Mouse (Mus musculus): ENCODE measurements around the gene Cox7a2l. TPM values are rescaled to one million over a fixed set of nuclear protein-coding genes. Genes with fewer than 3 reads are reported as not detected.

The Cox7a2l gene
- polyA plus RNA-seq, 1 experiment from 2014 or later: 196 TPM

DNA sequence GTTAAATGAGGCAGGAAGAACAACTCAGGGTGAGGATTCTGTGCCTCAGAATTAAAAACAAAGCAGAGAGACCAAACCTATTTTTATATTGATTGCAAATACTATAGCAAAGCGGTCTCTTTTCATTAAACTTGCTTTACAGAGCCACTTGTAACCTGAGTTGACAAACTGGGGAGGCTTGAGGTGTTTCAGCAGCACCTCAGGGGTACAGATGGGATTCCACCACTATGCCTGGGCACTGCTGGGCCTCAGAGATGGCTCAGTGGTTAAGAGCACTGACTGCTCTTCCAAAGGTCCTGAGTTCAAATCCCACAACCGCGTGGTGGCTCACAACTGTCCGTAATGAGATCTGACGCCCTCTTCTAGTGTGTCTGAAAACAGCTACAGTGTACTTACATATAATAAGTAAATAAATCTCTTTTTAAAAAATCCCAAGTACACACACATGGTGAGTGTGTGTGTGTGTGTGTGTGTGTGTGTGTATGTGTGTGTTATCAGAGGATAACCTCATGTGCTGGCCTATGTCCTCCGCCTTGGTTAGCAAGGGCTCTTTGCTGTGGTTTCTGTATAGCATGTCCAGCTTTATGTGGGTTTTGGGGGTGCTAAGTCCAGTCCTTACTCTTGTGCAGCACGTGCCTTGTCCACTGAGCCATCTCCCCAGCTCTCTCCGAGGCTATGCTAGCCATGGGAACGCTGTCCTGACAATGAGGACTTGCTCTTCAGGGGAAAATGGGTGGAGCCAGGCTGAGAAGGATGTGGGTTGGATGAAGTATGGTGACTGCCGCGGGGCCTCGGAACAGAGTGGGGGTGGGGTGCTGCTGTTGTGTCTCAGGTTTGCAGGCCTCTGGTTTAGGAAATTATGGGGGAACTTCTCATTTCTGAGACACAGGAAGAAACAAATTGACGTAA is 9.7 kb upstream of the Cox7a2l start:
- Histone ChIP-seq H3K36me3 (ENCODE audit: insufficient read depth, low read length) (no peaks in the 10 kb centered on the region), H3K27me3 (ENCODE audit: insufficient read depth, low read length) (no peaks in the 10 kb centered on the region), H3K27ac (ENCODE audit: low read length) (peak overlapping the region; percentile 91), H3K4me3 (ENCODE audit: low read length) (no peak overlapping the region), H3K9ac (replicated peaks; ENCODE audit: low read length) (no peak overlapping the region; the same call in 1 of the 2 replicates), H3K4me2 (replicated peaks; ENCODE audit: low read depth, low read length) (peak overlapping the region; percentile 34), H3K9me3 (ENCODE audit: low read length) (no peaks in the 10 kb centered on the region), H3K4me1 (ENCODE audit: insufficient read depth, low read length) (peaks cover 44% of the 10 kb centered on the region)
- WGBS: 28% methylated on average over 13 of the region's 13 CpGs
- ATAC-seq (ENCODE audit: low FRiP score, low TSS enrichment): peak; percentile 64

DNA sequence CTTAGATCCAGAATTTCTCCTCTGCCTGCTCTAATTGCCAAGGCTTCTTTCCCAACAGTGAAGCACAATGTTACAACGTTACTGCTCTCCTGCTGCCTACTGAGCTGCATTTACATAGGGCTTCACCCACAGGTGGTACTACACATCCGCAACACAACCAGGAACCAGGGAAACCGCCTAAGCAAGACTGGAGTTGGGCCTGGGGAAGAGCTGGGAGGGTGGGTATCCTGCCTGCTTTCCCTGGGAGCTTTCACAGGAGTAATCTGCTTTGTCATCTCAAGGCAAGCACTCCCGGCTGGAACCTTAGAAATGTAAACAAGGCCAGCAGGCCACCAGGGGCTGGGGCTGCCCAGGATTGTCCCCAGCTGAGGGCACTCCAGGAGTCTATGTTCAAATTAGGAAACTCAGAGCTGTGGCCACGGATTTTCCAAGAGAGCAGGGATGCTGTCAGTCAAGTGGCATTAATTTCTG is 9.0 kb upstream of the Cox7a2l start:
- H3K36me3 ChIP-seq (ENCODE audit: insufficient read depth, low read length): no peaks in the 10 kb centered on the region
- 13% methylated on average over 5 of the region's 5 CpGs for WGBS
- H3K4me1 ChIP-seq (ENCODE audit: insufficient read depth, low read length): peaks cover 44% of the 10 kb centered on the region
- no peak overlapping the region for H3K4me3 ChIP-seq (ENCODE audit: low read length)
- ATAC-seq (ENCODE audit: low FRiP score, low TSS enrichment): peak; percentile 39; the same call in 1 of the 2 replicates
- no peaks in the 10 kb centered on the region for H3K9me3 ChIP-seq (ENCODE audit: low read length)
- H3K9ac ChIP-seq (replicated peaks; ENCODE audit: low read length): 0 out of 2 replicates have a peak overlapping the region, but pooled peaks have one; percentile 8
- H3K4me2 ChIP-seq (replicated peaks; ENCODE audit: low read depth, low read length): no peak overlapping the region
- no peaks in the 10 kb centered on the region for H3K27me3 ChIP-seq (ENCODE audit: insufficient read depth, low read length)
- peak overlapping the region; percentile 91 for H3K27ac ChIP-seq (ENCODE audit: low read length)

DNA sequence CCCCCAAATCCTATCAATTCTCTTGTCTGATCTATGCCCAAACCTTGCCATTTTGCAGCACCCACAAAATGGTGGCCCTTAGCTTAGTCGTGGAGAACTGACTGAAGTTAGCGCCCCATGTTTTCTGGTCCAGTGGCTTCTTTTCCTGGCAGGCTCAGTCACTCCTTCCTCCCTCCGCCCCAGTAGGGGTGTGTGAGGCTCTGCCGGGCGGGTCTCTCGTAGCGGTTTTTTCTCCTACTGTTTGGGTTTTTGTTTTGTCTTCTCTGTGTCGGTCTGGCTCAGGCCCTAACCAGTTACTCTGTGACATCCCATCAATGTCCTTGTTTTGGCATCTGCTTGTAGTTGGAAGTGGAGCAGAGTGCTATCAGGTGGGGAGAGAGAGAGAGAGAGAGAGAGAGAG is 8.5 kb upstream of the Cox7a2l start:
- no peaks in the 10 kb centered on the region for H3K9me3 ChIP-seq (ENCODE audit: low read length)
- no peak overlapping the region for H3K4me3 ChIP-seq (ENCODE audit: low read length)
- no peaks in the 10 kb centered on the region for H3K36me3 ChIP-seq (ENCODE audit: insufficient read depth, low read length)
- peak overlapping the region; percentile 91 for H3K27ac ChIP-seq (ENCODE audit: low read length)
- H3K4me1 ChIP-seq (ENCODE audit: insufficient read depth, low read length): peaks cover 44% of the 10 kb centered on the region
- no peaks in the 10 kb centered on the region for H3K27me3 ChIP-seq (ENCODE audit: insufficient read depth, low read length)
- H3K4me2 ChIP-seq (replicated peaks; ENCODE audit: low read depth, low read length): peak overlapping the region; percentile 38
- peak overlapping the region; percentile 9 for H3K9ac ChIP-seq (replicated peaks; ENCODE audit: low read length)
- whole genome bisulfite sequencing: 3% methylated on average over 8 of the region's 8 CpGs
- ATAC-seq (ENCODE audit: low FRiP score, low TSS enrichment): 0 out of 2 replicates have a peak, but pooled peaks have one; percentile 12

DNA sequence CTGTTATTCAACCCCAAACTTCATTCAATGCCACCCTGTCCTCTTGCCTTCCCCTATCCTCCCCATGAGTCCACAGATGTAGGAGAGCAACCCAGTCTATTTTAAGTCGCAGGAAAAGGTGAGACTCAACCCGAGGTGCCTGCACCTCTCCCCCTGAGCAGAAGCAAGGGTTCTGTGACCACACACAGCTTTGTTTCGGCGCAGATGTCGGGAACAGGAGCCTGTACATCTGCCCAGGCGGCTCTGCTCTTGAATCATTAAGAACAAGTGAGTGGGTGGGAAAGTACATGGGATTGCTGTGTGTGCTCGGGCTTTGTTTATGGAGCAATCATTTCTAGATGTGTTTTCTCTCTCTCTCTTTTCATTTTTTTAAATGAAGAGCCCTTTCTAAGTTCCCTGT is 7.6 kb upstream of the Cox7a2l start:
- H3K27ac ChIP-seq (ENCODE audit: low read length): no peak overlapping the region; the same call in 1 of the 2 replicates
- H3K4me3 ChIP-seq (ENCODE audit: low read length): no peak overlapping the region
- H3K9ac ChIP-seq (replicated peaks; ENCODE audit: low read length): no peak overlapping the region
- no peaks in the 10 kb centered on the region for H3K27me3 ChIP-seq (ENCODE audit: insufficient read depth, low read length)
- H3K4me2 ChIP-seq (replicated peaks; ENCODE audit: low read depth, low read length): no peak overlapping the region
- no peaks in the 10 kb centered on the region for H3K9me3 ChIP-seq (ENCODE audit: low read length)
- 45% methylated on average over 7 of the region's 7 CpGs for WGBS
- ATAC-seq (ENCODE audit: low FRiP score, low TSS enrichment): no peak
- H3K36me3 ChIP-seq (ENCODE audit: insufficient read depth, low read length): no peaks in the 10 kb centered on the region
- H3K4me1 ChIP-seq (ENCODE audit: insufficient read depth, low read length): peaks cover 44% of the 10 kb centered on the region

DNA sequence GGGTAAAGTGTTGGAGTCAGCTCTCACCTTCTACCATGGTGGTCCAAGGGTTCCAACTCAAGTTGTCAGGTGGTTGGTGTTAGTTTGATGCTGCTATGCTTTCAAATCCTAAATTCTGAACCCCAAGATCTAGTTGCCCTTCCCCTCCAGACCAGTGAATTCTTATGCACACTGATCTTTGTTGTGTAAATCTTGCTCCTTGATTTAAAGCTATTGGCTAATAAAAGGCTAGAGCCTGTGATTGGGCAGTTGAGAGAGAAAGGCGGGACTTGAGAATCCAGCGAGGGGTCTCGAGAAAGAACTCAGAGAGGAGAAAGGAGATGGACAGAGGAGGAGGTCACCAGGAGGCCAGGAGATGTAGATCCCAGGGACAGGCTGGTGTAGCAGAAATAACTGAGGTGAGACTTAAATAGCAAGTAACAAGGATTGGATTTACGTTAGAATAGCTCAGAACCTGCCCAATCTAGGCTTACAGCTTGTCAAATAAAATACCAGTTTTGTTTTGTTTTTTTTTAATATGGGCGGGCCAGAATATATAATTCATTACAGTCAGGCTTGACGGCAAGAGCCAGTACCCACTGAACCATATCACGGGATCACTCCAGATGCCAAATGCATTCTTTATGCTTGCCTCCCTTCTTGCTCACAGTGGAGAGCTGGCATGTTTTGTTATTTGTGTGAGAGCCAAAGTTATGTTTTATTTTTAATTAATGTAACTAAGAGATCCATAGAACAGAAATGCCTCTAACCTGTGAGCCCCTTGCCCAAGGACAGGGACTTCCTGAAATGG is 5.7 kb upstream of the Cox7a2l start:
- Histone ChIP-seq H3K36me3 (ENCODE audit: insufficient read depth, low read length) (no peaks in the 10 kb centered on the region), H3K9ac (replicated peaks; ENCODE audit: low read length) (no peak overlapping the region), H3K27ac (ENCODE audit: low read length) (peak overlapping the region; percentile 52), H3K27me3 (ENCODE audit: insufficient read depth, low read length) (no peaks in the 10 kb centered on the region), H3K9me3 (ENCODE audit: low read length) (no peaks in the 10 kb centered on the region), H3K4me1 (ENCODE audit: insufficient read depth, low read length) (peaks cover 39% of the 10 kb centered on the region), H3K4me2 (replicated peaks; ENCODE audit: low read depth, low read length) (peak overlapping the region; percentile 14; the same call in 1 of the 2 replicates), H3K4me3 (ENCODE audit: low read length) (peak overlapping the region; percentile 22)
- no peak for ATAC-seq (ENCODE audit: low FRiP score, low TSS enrichment)
- 33% methylated on average over 7 of the region's 7 CpGs for WGBS

DNA sequence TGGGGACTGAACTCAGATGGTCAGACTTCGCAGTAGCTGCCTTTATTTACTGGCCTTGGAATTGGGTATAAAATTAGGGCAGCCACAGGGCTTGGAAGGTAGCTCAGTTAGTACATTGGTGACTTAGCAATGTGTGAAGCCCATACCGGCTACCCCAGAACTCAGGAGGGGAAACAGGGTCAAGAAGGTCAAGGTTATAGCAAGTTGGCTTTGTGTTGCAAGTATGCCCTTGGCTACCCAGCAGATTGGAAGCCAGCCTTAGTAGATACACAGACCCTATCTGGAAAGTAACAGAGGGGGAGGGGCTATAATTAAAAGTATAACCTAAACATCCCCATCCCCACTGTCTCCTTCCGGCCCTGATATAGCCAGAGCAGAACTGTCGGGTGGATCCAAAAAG is 4.8 kb upstream of the Cox7a2l start:
- Histone ChIP-seq H3K4me2 (replicated peaks; ENCODE audit: low read depth, low read length) (no peak overlapping the region), H3K9me3 (ENCODE audit: low read length) (no peaks in the 10 kb centered on the region), H3K9ac (replicated peaks; ENCODE audit: low read length) (no peak overlapping the region), H3K4me1 (ENCODE audit: insufficient read depth, low read length) (peaks cover 30% of the 10 kb centered on the region), H3K36me3 (ENCODE audit: insufficient read depth, low read length) (no peaks in the 10 kb centered on the region), H3K4me3 (ENCODE audit: low read length) (no peak overlapping the region), H3K27ac (ENCODE audit: low read length) (no peak overlapping the region), H3K27me3 (ENCODE audit: insufficient read depth, low read length) (no peaks in the 10 kb centered on the region)
- no peak for ATAC-seq (ENCODE audit: low FRiP score, low TSS enrichment)
- 92% methylated on average over 4 of the region's 4 CpGs for WGBS

DNA sequence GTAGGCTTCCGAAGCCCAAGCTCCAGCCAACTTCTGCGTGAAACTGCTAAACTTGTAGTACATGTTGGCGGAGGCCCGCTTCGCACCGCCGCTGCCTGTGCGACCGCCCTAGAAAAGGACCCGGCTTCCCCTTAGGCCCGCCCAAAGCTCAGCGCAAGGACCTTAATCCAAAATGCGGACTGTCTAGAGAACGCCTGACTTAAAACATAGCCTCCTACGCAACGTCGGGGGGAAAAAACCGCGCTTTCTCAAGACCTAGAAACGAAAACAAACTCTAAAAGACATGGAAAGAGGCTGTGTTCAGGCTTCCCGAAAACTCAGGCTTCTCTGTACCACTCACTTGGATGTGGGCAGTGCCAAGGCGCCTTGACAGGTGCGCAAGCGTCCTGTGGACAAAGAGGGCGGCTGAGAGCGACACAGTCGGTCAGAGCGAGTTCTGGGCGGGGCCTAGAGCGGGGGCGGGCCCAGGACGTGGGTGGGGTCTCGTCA is 2.9 kb downstream of the Cox7a2l start:
- peak overlapping the region; percentile 68 for H3K4me3 ChIP-seq (ENCODE audit: low read length)
- peak overlapping the region; percentile 68 for H3K4me2 ChIP-seq (replicated peaks; ENCODE audit: low read depth, low read length)
- peak overlapping the region; percentile 86 for H3K27ac ChIP-seq (ENCODE audit: low read length)
- peak; percentile 98 for ATAC-seq (ENCODE audit: low FRiP score, low TSS enrichment)
- no peaks in the 10 kb centered on the region for H3K9me3 ChIP-seq (ENCODE audit: low read length)
- peak overlapping the region; percentile 86 for H3K9ac ChIP-seq (replicated peaks; ENCODE audit: low read length)
- under 1% methylated on average over 33 of the region's 33 CpGs for WGBS
- H3K36me3 ChIP-seq (ENCODE audit: insufficient read depth, low read length): no peaks in the 10 kb centered on the region
- H3K27me3 ChIP-seq (ENCODE audit: insufficient read depth, low read length): no peaks in the 10 kb centered on the region
- peaks cover 12% of the 10 kb centered on the region for H3K4me1 ChIP-seq (ENCODE audit: insufficient read depth, low read length)

DNA sequence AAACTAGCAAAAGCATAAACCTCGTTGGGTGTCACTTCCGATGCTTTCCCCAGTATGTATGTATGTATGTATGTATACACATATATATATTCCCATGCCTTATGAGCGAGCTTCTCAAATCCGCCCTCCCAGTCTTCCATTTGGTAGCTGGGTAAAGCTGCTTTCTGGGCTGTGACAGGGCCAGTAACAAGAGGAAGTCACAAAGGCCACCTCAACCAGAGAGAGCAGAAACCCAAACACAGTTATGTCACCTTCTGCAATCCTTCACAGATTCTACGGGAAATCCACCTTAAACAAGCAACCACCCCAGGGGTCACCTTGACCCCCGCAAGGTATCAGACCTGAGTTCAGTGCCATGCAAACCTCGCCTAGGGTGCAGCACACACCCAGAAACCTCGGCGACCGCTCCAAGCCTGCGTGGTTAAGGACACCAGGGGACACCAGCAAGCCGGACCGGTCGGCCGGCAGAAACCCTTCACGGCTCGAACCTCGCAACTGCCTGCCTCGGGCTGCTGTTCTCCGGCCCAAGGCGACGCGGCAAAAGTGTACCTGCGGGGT is 3.4 kb downstream of the Cox7a2l start:
- Histone ChIP-seq H3K4me2 (replicated peaks; ENCODE audit: low read depth, low read length) (peak overlapping the region; percentile 68), H3K27me3 (ENCODE audit: insufficient read depth, low read length) (no peaks in the 10 kb centered on the region), H3K4me3 (ENCODE audit: low read length) (peak overlapping the region; percentile 68), H3K9me3 (ENCODE audit: low read length) (no peaks in the 10 kb centered on the region), H3K27ac (ENCODE audit: low read length) (peak overlapping the region; percentile 86), H3K36me3 (ENCODE audit: insufficient read depth, low read length) (no peaks in the 10 kb centered on the region), H3K4me1 (ENCODE audit: insufficient read depth, low read length) (peaks cover 12% of the 10 kb centered on the region), H3K9ac (replicated peaks; ENCODE audit: low read length) (peak overlapping the region; percentile 86)
- ATAC-seq (ENCODE audit: low FRiP score, low TSS enrichment): peak; percentile 83
- WGBS: 1% methylated on average over 24 of the region's 24 CpGs

DNA sequence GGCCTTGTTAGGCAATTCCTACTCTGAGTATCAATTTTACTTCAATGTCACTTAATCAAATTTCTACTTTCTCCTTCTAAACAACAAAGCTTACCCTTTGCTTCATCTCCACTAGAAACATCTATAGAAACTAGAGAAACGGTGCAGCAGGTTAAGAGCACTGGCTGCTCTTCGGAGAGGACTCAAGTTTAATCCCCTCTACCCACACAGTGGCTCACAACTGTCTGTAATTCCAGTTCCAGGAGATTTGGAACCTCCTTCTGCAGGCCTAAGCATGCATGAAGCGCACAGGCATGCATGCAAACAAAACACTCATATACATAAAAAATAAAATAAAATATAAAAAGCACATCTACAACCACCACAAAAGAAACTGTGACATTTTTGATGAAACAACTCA is 5.0 kb downstream of the Cox7a2l start:
- WGBS: 96% methylated on average over 3 of the region's 3 CpGs
- H3K27me3 ChIP-seq (ENCODE audit: insufficient read depth, low read length): no peaks in the 10 kb centered on the region

More for the DNA sequence above, 5.0 kb downstream of the Cox7a2l start:
- Histone ChIP-seq H3K9me3 (ENCODE audit: low read length) (no peaks in the 10 kb centered on the region), H3K4me1 (ENCODE audit: insufficient read depth, low read length) (peaks cover 12% of the 10 kb centered on the region), H3K4me2 (replicated peaks; ENCODE audit: low read depth, low read length) (no peak overlapping the region), H3K27ac (ENCODE audit: low read length) (no peak overlapping the region), H3K4me3 (ENCODE audit: low read length) (0 out of 2 replicates have a peak overlapping the region, but pooled peaks have one; percentile 68), H3K36me3 (ENCODE audit: insufficient read depth, low read length) (no peaks in the 10 kb centered on the region), H3K9ac (replicated peaks; ENCODE audit: low read length) (no peak overlapping the region)
- no peak for ATAC-seq (ENCODE audit: low FRiP score, low TSS enrichment)

Data from kidney, embryonic 16.5 days (tissue).